24 mouse cellular contexts compared by ENCODE assay signal in the genomic region with DNA sequence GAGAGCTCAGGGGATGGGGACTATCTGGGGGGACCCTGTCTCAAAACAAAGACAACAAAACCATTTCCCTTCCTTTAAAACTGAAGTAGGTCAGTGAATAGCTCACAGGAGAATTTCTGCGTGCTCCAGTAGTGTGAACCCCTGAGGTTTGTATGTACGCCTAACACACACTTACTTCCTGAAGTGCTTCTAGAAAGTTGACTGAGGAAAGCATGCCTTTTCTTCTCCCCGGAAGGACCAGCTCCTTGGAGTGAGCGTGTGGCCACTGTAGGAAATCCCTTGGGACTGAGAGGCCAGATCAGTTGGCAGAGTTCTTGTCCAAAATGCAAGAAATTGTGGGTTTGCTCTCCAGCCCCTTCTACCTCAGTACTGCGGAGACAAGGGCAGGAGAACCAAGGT. TPM values are rescaled to one million over a fixed set of nuclear protein-coding genes. Genes with fewer than 3 reads are reported as not detected.
DNase-seq lines count a peak whose midpoint lies in the region; ATAC-seq and TF ChIP-seq lines count a peak whose summit lies in the region.
"Had no signal": no experiment of that assay in that cellular context is flagged by ENCODE, and none has a peak within 500 bp of the region (broad histone marks: within the 10 kb centered on the region; RNA-seq: fewer than 3 reads in every experiment).

No protein-coding gene starts in this region.

- no peak for DNase-seq in kidney, adult 11 months
- DNase-seq in lung, postnatal 25 days (ENCODE audit: low spot score): no peak
- peak; percentile 31 for DNase-seq in midbrain, embryonic 11.5 days (ENCODE audit: low spot score, missing footprints)
- DNase-seq in midbrain, embryonic 14.5 days: no peak
- DNase-seq in limb, embryonic 10.5 days (ENCODE audit: low spot score): no peak
- DNase-seq in forebrain, postnatal 0 days: no peak
- DNase-seq: adrenal gland, adult 8-10 months; adrenal gland, postnatal 25 days; cerebellum, adult 2 months; cerebellum, adult 9-11 months; cerebellum, postnatal 25 days; gastrocnemius, postnatal 25 days; heart, adult 2 months; heart, postnatal 14 days had no signal

- H3K9me3 ChIP-seq in kidney, embryonic 15.5 days (replicated peaks): no peaks in the 10 kb centered on the region
- no peaks in the 10 kb centered on the region for H3K9me3 ChIP-seq in lung, embryonic 15.5 days
- no peaks in the 10 kb centered on the region for H3K9me3 ChIP-seq in midbrain, embryonic 11.5 days (ENCODE audit: control insufficient read depth, low read length)
- no peaks in the 10 kb centered on the region for H3K9me3 ChIP-seq in midbrain, embryonic 14.5 days (ENCODE audit: control insufficient read depth, low read length)
- H3K9me3 ChIP-seq in limb, embryonic 10.5 days (replicated peaks): no peaks in the 10 kb centered on the region
- no peaks in the 10 kb centered on the region for H3K9me3 ChIP-seq in forebrain, postnatal 0 days (ENCODE audit: low read length)
- H3K9me3 ChIP-seq: embryonic facial prominence, embryonic 15.5 days; heart, embryonic 10.5 days; heart, embryonic 13.5 days; hindbrain, embryonic 12.5 days; hindbrain, embryonic 15.5 days had no signal

- peak overlapping the region; percentile 48 for H3K27ac ChIP-seq in kidney, embryonic 15.5 days
- peak overlapping the region; percentile 29; the same call in 1 of the 2 replicates for H3K27ac ChIP-seq in lung, embryonic 15.5 days
- no peak overlapping the region for H3K27ac ChIP-seq in midbrain, embryonic 11.5 days (ENCODE audit: low read depth, low read length)
- H3K27ac ChIP-seq in midbrain, embryonic 14.5 days (replicated peaks; ENCODE audit: low read depth, low read length): no peak overlapping the region
- H3K27ac ChIP-seq in limb, embryonic 10.5 days: peak overlapping the region; percentile 59
- no peak overlapping the region for H3K27ac ChIP-seq in forebrain, postnatal 0 days (ENCODE audit: low read depth, low read length)
- H3K27ac ChIP-seq: embryonic facial prominence, embryonic 15.5 days; heart, adult 2 months; heart, embryonic 10.5 days; heart, embryonic 13.5 days; hindbrain, embryonic 12.5 days; hindbrain, embryonic 15.5 days had no signal

- TF ChIP-seq CTCF in forebrain, postnatal 0 days (IDR thresholded peaks at IDR 0.05; ENCODE audit: low read depth): no peak

- no peaks in the 10 kb centered on the region for H3K27me3 ChIP-seq in kidney, embryonic 15.5 days
- H3K27me3 ChIP-seq in lung, embryonic 15.5 days: no peaks in the 10 kb centered on the region
- no peaks in the 10 kb centered on the region for H3K27me3 ChIP-seq in midbrain, embryonic 11.5 days (ENCODE audit: control insufficient read depth, insufficient read depth, low read length)
- H3K27me3 ChIP-seq in midbrain, embryonic 14.5 days (ENCODE audit: control insufficient read depth, insufficient read depth, low read length): no peaks in the 10 kb centered on the region
- H3K27me3 ChIP-seq in limb, embryonic 10.5 days (ENCODE audit: low read depth, poor library complexity, severe bottlenecking): no peaks in the 10 kb centered on the region
- no peaks in the 10 kb centered on the region for H3K27me3 ChIP-seq in forebrain, postnatal 0 days (ENCODE audit: insufficient read depth, low read length)
- H3K27me3 ChIP-seq: embryonic facial prominence, embryonic 15.5 days; heart, embryonic 13.5 days; hindbrain, embryonic 12.5 days; hindbrain, embryonic 15.5 days had no signal

- peaks cover 24% of the 10 kb centered on the region for H3K4me1 ChIP-seq in kidney, embryonic 15.5 days
- H3K4me1 ChIP-seq in lung, embryonic 15.5 days: no peaks in the 10 kb centered on the region
- H3K4me1 ChIP-seq in midbrain, embryonic 11.5 days (ENCODE audit: control insufficient read depth, insufficient read depth, low read length): no peaks in the 10 kb centered on the region
- H3K4me1 ChIP-seq in midbrain, embryonic 14.5 days (ENCODE audit: control insufficient read depth, insufficient read depth, low read length): no peaks in the 10 kb centered on the region
- peaks cover 19% of the 10 kb centered on the region for H3K4me1 ChIP-seq in limb, embryonic 10.5 days
- H3K4me1 ChIP-seq in forebrain, postnatal 0 days (ENCODE audit: insufficient read depth): no peaks in the 10 kb centered on the region
- H3K4me1 ChIP-seq: heart, embryonic 10.5 days; heart, embryonic 13.5 days; hindbrain, embryonic 15.5 days had no signal

- no peaks in the 10 kb centered on the region for H3K36me3 ChIP-seq in kidney, embryonic 15.5 days
- no peaks in the 10 kb centered on the region for H3K36me3 ChIP-seq in lung, embryonic 15.5 days
- H3K36me3 ChIP-seq in midbrain, embryonic 11.5 days (ENCODE audit: control insufficient read depth, insufficient read depth, low read length): no peaks in the 10 kb centered on the region
- no peaks in the 10 kb centered on the region for H3K36me3 ChIP-seq in midbrain, embryonic 14.5 days (ENCODE audit: control insufficient read depth, insufficient read depth, low read length)
- H3K36me3 ChIP-seq in limb, embryonic 10.5 days: no peaks in the 10 kb centered on the region
- H3K36me3 ChIP-seq in forebrain, postnatal 0 days (ENCODE audit: insufficient read depth): no peaks in the 10 kb centered on the region
- H3K36me3 ChIP-seq: embryonic facial prominence, embryonic 15.5 days; heart, embryonic 10.5 days; heart, embryonic 13.5 days; hindbrain, embryonic 12.5 days; hindbrain, embryonic 15.5 days had no signal

- H3K9ac ChIP-seq in kidney, embryonic 15.5 days: no peak overlapping the region
- H3K9ac ChIP-seq in lung, embryonic 15.5 days: no peak overlapping the region
- no peak overlapping the region for H3K9ac ChIP-seq in midbrain, embryonic 11.5 days (ENCODE audit: low read length)
- H3K9ac ChIP-seq in midbrain, embryonic 14.5 days (replicated peaks; ENCODE audit: low read length): no peak overlapping the region
- H3K9ac ChIP-seq in forebrain, postnatal 0 days: no peak overlapping the region
- H3K9ac ChIP-seq: embryonic facial prominence, embryonic 15.5 days; heart, embryonic 13.5 days; hindbrain, embryonic 12.5 days; hindbrain, embryonic 15.5 days had no signal

- no peak overlapping the region for H3K4me2 ChIP-seq in kidney, embryonic 15.5 days
- H3K4me2 ChIP-seq in lung, embryonic 15.5 days: no peak overlapping the region
- no peak overlapping the region for H3K4me2 ChIP-seq in midbrain, embryonic 11.5 days
- H3K4me2 ChIP-seq in midbrain, embryonic 14.5 days (ENCODE audit: low read length): no peak overlapping the region
- no peak overlapping the region for H3K4me2 ChIP-seq in forebrain, postnatal 0 days (ENCODE audit: low read depth)
- H3K4me2 ChIP-seq: embryonic facial prominence, embryonic 15.5 days; heart, embryonic 13.5 days; hindbrain, embryonic 12.5 days; hindbrain, embryonic 15.5 days had no signal

- H3K4me3 ChIP-seq in kidney, embryonic 15.5 days (replicated peaks): no peak overlapping the region
- no peak overlapping the region for H3K4me3 ChIP-seq in lung, embryonic 15.5 days
- no peak overlapping the region for H3K4me3 ChIP-seq in midbrain, embryonic 11.5 days (ENCODE audit: low read depth, low read length)
- H3K4me3 ChIP-seq in midbrain, embryonic 14.5 days (replicated peaks; ENCODE audit: low read depth, low read length): no peak overlapping the region
- no peak overlapping the region for H3K4me3 ChIP-seq in limb, embryonic 10.5 days
- H3K4me3 ChIP-seq in forebrain, postnatal 0 days (ENCODE audit: low read depth, low read length): no peak overlapping the region
- H3K4me3 ChIP-seq: embryonic facial prominence, embryonic 15.5 days; heart, adult 2 months; heart, embryonic 10.5 days; heart, embryonic 13.5 days; hindbrain, embryonic 12.5 days; hindbrain, embryonic 15.5 days had no signal

- 63% methylated on average over 5 of the region's 5 CpGs for WGBS in kidney, embryonic 15.5 days
- 60% methylated on average over 5 of the region's 5 CpGs for WGBS in lung, embryonic 15.5 days
- WGBS in midbrain, embryonic 11.5 days: 81% methylated on average over 5 of the region's 5 CpGs
- 84% methylated on average over 5 of the region's 5 CpGs for WGBS in midbrain, embryonic 14.5 days
- 84% methylated on average over 5 of the region's 5 CpGs for WGBS in limb, embryonic 10.5 days
- WGBS in forebrain, postnatal 0 days: 83% methylated on average over 5 of the region's 5 CpGs

- ATAC-seq in kidney, embryonic 15.5 days (replicated peaks; ENCODE audit: low FRiP score): no peak
- ATAC-seq in lung, embryonic 15.5 days (ENCODE audit: borderline replicate concordance, extremely low read depth, low FRiP score, low TSS enrichment): no peak
- no peak for ATAC-seq in midbrain, embryonic 11.5 days (ENCODE audit: low FRiP score)
- no peak for ATAC-seq in midbrain, embryonic 14.5 days (ENCODE audit: low FRiP score, low TSS enrichment)
- no peak for ATAC-seq in forebrain, postnatal 0 days
- ATAC-seq: activated CD4-positive, CD25-positive, alpha-beta regulatory T cell, adult 4 months; CD4-positive, CD25-positive, alpha-beta regulatory T cell, adult 4 months; forebrain, embryonic 14.5 days had no signal

RNA-seq across cellular contexts. Expression of a gene that starts 16.1 kb away (rescaled TPM):
- 0.19 and 0.24 TPM in 2 replicates for polyA plus RNA-seq in kidney, embryonic 15.5 days (2015; fragmentation: Nextera tagmentation; extraction: Ambion mirVana)
- polyA plus RNA-seq in lung, embryonic 15.5 days (2015; fragmentation: Nextera tagmentation; extraction: Ambion mirVana): 0.24 and 0.56 TPM in 2 replicates
- 0.53 and 0.57 TPM in 2 replicates for polyA plus RNA-seq in midbrain, embryonic 11.5 days (2014; fragmentation: Nextera tagmentation; extraction: Ambion mirVana)
- 0.50 and 0.59 TPM in 2 replicates for polyA plus RNA-seq in midbrain, embryonic 14.5 days (2014; fragmentation: Nextera tagmentation; extraction: Ambion mirVana)
- polyA plus RNA-seq in limb, embryonic 10.5 days (2016; fragmentation: Nextera tagmentation; extraction: Ambion mirVana): 0.56 and 0.63 TPM in 2 replicates
- 1.4 TPM in 2 replicates for total RNA-seq in forebrain, postnatal 0 days (2014; rRNA removed)
- 0.14 and 0.30 TPM in 2 replicates for polyA plus RNA-seq in forebrain, postnatal 0 days (2015; fragmentation: Nextera tagmentation; extraction: Ambion mirVana)

RNA-seq across cellular contexts. Expression of a gene that starts 16.6 kb away (rescaled TPM):
- polyA plus RNA-seq in kidney, embryonic 15.5 days (2015; fragmentation: Nextera tagmentation; extraction: Ambion mirVana): 105 and 107 TPM in 2 replicates
- 118 and 123 TPM in 2 replicates for polyA plus RNA-seq in lung, embryonic 15.5 days (2015; fragmentation: Nextera tagmentation; extraction: Ambion mirVana)
- 189 and 195 TPM in 2 replicates for polyA plus RNA-seq in midbrain, embryonic 11.5 days (2014; fragmentation: Nextera tagmentation; extraction: Ambion mirVana)
- polyA plus RNA-seq in midbrain, embryonic 14.5 days (2014; fragmentation: Nextera tagmentation; extraction: Ambion mirVana): 118 and 150 TPM in 2 replicates
- 168 and 183 TPM in 2 replicates for polyA plus RNA-seq in limb, embryonic 10.5 days (2016; fragmentation: Nextera tagmentation; extraction: Ambion mirVana)
- total RNA-seq in forebrain, postnatal 0 days (2014; rRNA removed): 96.3 and 108 TPM in 2 replicates
- polyA plus RNA-seq in forebrain, postnatal 0 days (2015; fragmentation: Nextera tagmentation; extraction: Ambion mirVana): 74.5 and 81.5 TPM in 2 replicates

Comparison
In these comparisons a context has a peak if more than half of its experiments do, and no peak if none do; other contexts are left out.
1. H3K27ac ChIP-seq: peak in kidney, embryonic 15.5 days (single experiment), lung, embryonic 15.5 days (single experiment) and limb, embryonic 10.5 days (single experiment); none in midbrain, embryonic 11.5 days (single experiment), midbrain, embryonic 14.5 days (single experiment) and forebrain, postnatal 0 days (single experiment).